Mouse (Mus musculus): ENCODE measurements at regions not wholly inside any gene's neighbourhood (a gene's known extent, or its start where the extent isn't known, plus 50 kb on each side); places are given as distances from the start of the nearest gene placed in this dataset.

- Histone ChIP-seq H3K27ac (ENCODE audit: insufficient read depth, low read depth, low read length) (no peak overlapping the region), H3K27me3 (replicated peaks; ENCODE audit: control insufficient read depth, insufficient read depth, low read length) (no peaks in the 10 kb centered on the region), H3K4me1 (ENCODE audit: control insufficient read depth, insufficient read depth, low read length) (no peaks in the 10 kb centered on the region), H3K4me3 (ENCODE audit: insufficient read depth, low read depth, low read length) (no peak overlapping the region), H3K36me3 (ENCODE audit: control insufficient read depth, insufficient read depth, low read length) (no peaks in the 10 kb centered on the region)
- WGBS = 47% methylated on average over 3 of the region's 3 CpGs
- peak; percentile 20 for DNase-seq
- TF ChIP-seq POLR2A (IDR thresholded peaks at IDR 0.05; ENCODE audit: low read depth, low read length) (no peak), CTCF (conservative IDR thresholded peaks at IDR 0.05; ENCODE audit: insufficient read depth, insufficient read length, low read depth, low read length) (peak; percentile 50; the same call in 1 of the 2 replicates)
Measured at GRCm38 (mm10) chr16:13025393-13025792, 84.1 kb upstream of the Ercc4 start.

GRCm38 (mm10) chr16:13034136-13034535 is 75.3 kb upstream of the Ercc4 start:
- DNase-seq = no peak
- H3K4me3 ChIP-seq (ENCODE audit: insufficient read depth, low read depth, low read length) = no peak overlapping the region
- H3K4me1 ChIP-seq (ENCODE audit: control insufficient read depth, insufficient read depth, low read length) = peaks cover 11% of the 10 kb centered on the region
- no peak overlapping the region for H3K27ac ChIP-seq (ENCODE audit: insufficient read depth, low read depth, low read length)
- WGBS = 73% methylated on average over 5 of the region's 5 CpGs
- TF ChIP-seq CTCF (conservative IDR thresholded peaks at IDR 0.05; ENCODE audit: insufficient read depth, insufficient read length, low read depth, low read length) (no peak), POLR2A (IDR thresholded peaks at IDR 0.05; ENCODE audit: low read depth, low read length) (no peak)
- H3K36me3 ChIP-seq (ENCODE audit: control insufficient read depth, insufficient read depth, low read length) = no peaks in the 10 kb centered on the region
- H3K27me3 ChIP-seq (replicated peaks; ENCODE audit: control insufficient read depth, insufficient read depth, low read length) = no peaks in the 10 kb centered on the region

- 57% methylated on average over 4 of the region's 4 CpGs for WGBS
- Histone ChIP-seq H3K4me3 (ENCODE audit: insufficient read depth, low read depth, low read length) (no peak overlapping the region), H3K27ac (ENCODE audit: insufficient read depth, low read depth, low read length) (peak overlapping the region; percentile 83; the same call in 1 of the 2 replicates), H3K4me1 (ENCODE audit: control insufficient read depth, insufficient read depth, low read length) (peaks cover 26% of the 10 kb centered on the region), H3K36me3 (ENCODE audit: control insufficient read depth, insufficient read depth, low read length) (no peaks in the 10 kb centered on the region), H3K27me3 (replicated peaks; ENCODE audit: control insufficient read depth, insufficient read depth, low read length) (no peaks in the 10 kb centered on the region)
- TF ChIP-seq POLR2A (IDR thresholded peaks at IDR 0.05; ENCODE audit: low read depth, low read length) (no peak), CTCF (conservative IDR thresholded peaks at IDR 0.05; ENCODE audit: insufficient read depth, insufficient read length, low read depth, low read length) (no peak)
- DNase-seq = peak; percentile 81
Measured at GRCm38 (mm10) chr16:13036596-13036995, 72.9 kb upstream of the Ercc4 start.

GRCm38 (mm10) chr16:13040312-13041100 is 69.0 kb upstream of the Ercc4 start:
- TF ChIP-seq POLR2A (IDR thresholded peaks at IDR 0.05; ENCODE audit: low read depth, low read length) (no peak), CTCF (conservative IDR thresholded peaks at IDR 0.05; ENCODE audit: insufficient read depth, insufficient read length, low read depth, low read length) (no peak)
- DNase-seq = peak; percentile 70
- 28% methylated on average over 15 of the region's 15 CpGs for WGBS
- H3K36me3 ChIP-seq (ENCODE audit: control insufficient read depth, insufficient read depth, low read length) = no peaks in the 10 kb centered on the region
- no peaks in the 10 kb centered on the region for H3K27me3 ChIP-seq (replicated peaks; ENCODE audit: control insufficient read depth, insufficient read depth, low read length)
- peaks cover 34% of the 10 kb centered on the region for H3K4me1 ChIP-seq (ENCODE audit: control insufficient read depth, insufficient read depth, low read length)
- H3K4me3 ChIP-seq (ENCODE audit: insufficient read depth, low read depth, low read length) = no peak overlapping the region
- H3K27ac ChIP-seq (ENCODE audit: insufficient read depth, low read depth, low read length) = peak overlapping the region; percentile 89

- no peaks in the 10 kb centered on the region for H3K36me3 ChIP-seq (ENCODE audit: control insufficient read depth, insufficient read depth, low read length)
- H3K4me3 ChIP-seq (ENCODE audit: insufficient read depth, low read depth, low read length) = no peak overlapping the region
- peak overlapping the region; percentile 87 for H3K27ac ChIP-seq (ENCODE audit: insufficient read depth, low read depth, low read length)
- H3K27me3 ChIP-seq (replicated peaks; ENCODE audit: control insufficient read depth, insufficient read depth, low read length) = no peaks in the 10 kb centered on the region
- TF ChIP-seq CTCF (conservative IDR thresholded peaks at IDR 0.05; ENCODE audit: insufficient read depth, insufficient read length, low read depth, low read length) (no peak), POLR2A (IDR thresholded peaks at IDR 0.05; ENCODE audit: low read depth, low read length) (no peak)
- DNase-seq = peak; percentile 70
- WGBS = 45% methylated on average over 3 of the region's 3 CpGs
- peaks cover 35% of the 10 kb centered on the region for H3K4me1 ChIP-seq (ENCODE audit: control insufficient read depth, insufficient read depth, low read length)
Measured at GRCm38 (mm10) chr16:13041356-13041755, 68.1 kb upstream of the Ercc4 start.

- no peak for DNase-seq
- 56% methylated on average over 10 of the region's 10 CpGs for WGBS
Measured at GRCm38 (mm10) chr16:13045079-13045590, 64.3 kb upstream of the Ercc4 start.

GRCm38 (mm10) chr16:13046366-13047120 is 62.9 kb upstream of the Ercc4 start:
- Histone ChIP-seq H3K36me3 (ENCODE audit: control insufficient read depth, insufficient read depth, low read length) (no peaks in the 10 kb centered on the region), H3K4me3 (ENCODE audit: insufficient read depth, low read depth, low read length) (no peak overlapping the region), H3K27me3 (replicated peaks; ENCODE audit: control insufficient read depth, insufficient read depth, low read length) (no peaks in the 10 kb centered on the region), H3K27ac (ENCODE audit: insufficient read depth, low read depth, low read length) (peak overlapping the region; percentile 88), H3K4me1 (ENCODE audit: control insufficient read depth, insufficient read depth, low read length) (peaks cover 23% of the 10 kb centered on the region)
- peak; percentile 90 for DNase-seq
- no peak for TF ChIP-seq CTCF (conservative IDR thresholded peaks at IDR 0.05; ENCODE audit: insufficient read depth, insufficient read length, low read depth, low read length)
- TF ChIP-seq POLR2A (IDR thresholded peaks at IDR 0.05; ENCODE audit: low read depth, low read length) = no peak
- WGBS = 41% methylated on average over 6 of the region's 6 CpGs

More at GRCm38 (mm10) chr16:13045079-13045590, 64.3 kb upstream of the Ercc4 start:
- TF ChIP-seq CTCF (conservative IDR thresholded peaks at IDR 0.05; ENCODE audit: insufficient read depth, insufficient read length, low read depth, low read length) (no peak), POLR2A (IDR thresholded peaks at IDR 0.05; ENCODE audit: low read depth, low read length) (no peak)
- Histone ChIP-seq H3K4me1 (ENCODE audit: control insufficient read depth, insufficient read depth, low read length) (peaks cover 30% of the 10 kb centered on the region), H3K27me3 (replicated peaks; ENCODE audit: control insufficient read depth, insufficient read depth, low read length) (no peaks in the 10 kb centered on the region), H3K27ac (ENCODE audit: insufficient read depth, low read depth, low read length) (no peak overlapping the region), H3K4me3 (ENCODE audit: insufficient read depth, low read depth, low read length) (no peak overlapping the region), H3K36me3 (ENCODE audit: control insufficient read depth, insufficient read depth, low read length) (no peaks in the 10 kb centered on the region)
